Mouse (Mus musculus) testis, adult 2 months (tissue): ENCODE data around the gene Tpst1.

ENCODE experiments used
- CTCF ChIP-seq: fragments of 200-500 bp; IDR thresholded peaks from 2 replicates; pipeline ENCODE4 v1.5.1; 2012; ENCODE audit warnings: low read depth, mild to moderate bottlenecking, inconsistent platforms, low read length, moderate library complexity; ENCODE audit not compliant: control insufficient read depth, insufficient read depth, insufficient replicate concordance
- POLR2A ChIP-seq: fragments of 200-500 bp; IDR thresholded peaks from 2 replicates; pipeline ENCODE4 v1.6.1; 2012; ENCODE audit warnings: low read depth, mild to moderate bottlenecking, inconsistent platforms, low read length, moderate library complexity; ENCODE audit not compliant: control insufficient read depth

DNA sequence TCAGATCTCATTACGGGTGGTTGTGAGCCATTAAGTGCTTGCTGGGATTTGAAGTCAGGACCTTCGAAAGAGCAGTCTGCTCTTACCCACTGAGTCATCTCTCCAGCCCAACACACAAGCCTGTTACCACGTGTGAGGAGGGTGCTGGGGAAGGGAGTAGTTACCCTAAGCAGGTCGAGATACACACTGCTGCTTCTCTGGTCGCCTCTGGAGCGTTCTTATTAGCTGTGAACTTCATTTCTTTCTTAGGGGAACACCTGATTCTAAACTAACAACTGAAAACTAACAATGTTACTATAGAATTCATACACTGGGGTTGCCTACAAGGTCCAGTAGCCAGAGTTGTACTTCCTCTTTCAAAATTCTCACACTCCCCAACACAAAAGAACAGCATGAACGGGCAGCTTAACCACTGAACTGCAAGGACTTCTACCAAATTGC lies 86.7 kb downstream of the Tpst1 start:
- TF ChIP-seq POLR2A (no peak), CTCF (no peak)
